Mouse (Mus musculus) left cerebral cortex, postnatal 14 days (tissue): Measurements from ENCODE around the gene Hmgcl. TPM values are rescaled to one million over a fixed set of nuclear protein-coding genes. Genes with fewer than 3 reads are reported as not detected.
"Not testable (repeated sequence)": the region's sequence is repeated elsewhere in the genome, so short reads cannot be mapped to it uniquely, and the experiment has no call there.

ENCODE experiments used
- DNase-seq, 2 experiments: peaks; one replicate each; pipeline ENCODE4 v3.0.0; 2021 to 2022; ENCODE audit warnings: low spot score in 2 of 2, mixed read lengths in 1 of 2
- intact Hi-C: fragments of 180-260 bp; cut with DNase I; formaldehyde crosslinking; loops from one replicate; pipeline ENCODE4 v1.15.1; 2025
- total RNA-seq, 2 experiments: library from RNA; stranded (reverse); gene quantifications; 2 replicates each; pipeline ENCODE4 v1.2.3; 2021

Gene Hmgcl
- total RNA-seq, 2 experiments from 2014 or later, result 28.3 to 30.9 TPM

- intact Hi-C loops, result no loop called here
- no peak for DNase-seq
Observed at GRCm38 (mm10) chr4:135925341-135925740, 20.9 kb upstream of the Hmgcl start.

DNA sequence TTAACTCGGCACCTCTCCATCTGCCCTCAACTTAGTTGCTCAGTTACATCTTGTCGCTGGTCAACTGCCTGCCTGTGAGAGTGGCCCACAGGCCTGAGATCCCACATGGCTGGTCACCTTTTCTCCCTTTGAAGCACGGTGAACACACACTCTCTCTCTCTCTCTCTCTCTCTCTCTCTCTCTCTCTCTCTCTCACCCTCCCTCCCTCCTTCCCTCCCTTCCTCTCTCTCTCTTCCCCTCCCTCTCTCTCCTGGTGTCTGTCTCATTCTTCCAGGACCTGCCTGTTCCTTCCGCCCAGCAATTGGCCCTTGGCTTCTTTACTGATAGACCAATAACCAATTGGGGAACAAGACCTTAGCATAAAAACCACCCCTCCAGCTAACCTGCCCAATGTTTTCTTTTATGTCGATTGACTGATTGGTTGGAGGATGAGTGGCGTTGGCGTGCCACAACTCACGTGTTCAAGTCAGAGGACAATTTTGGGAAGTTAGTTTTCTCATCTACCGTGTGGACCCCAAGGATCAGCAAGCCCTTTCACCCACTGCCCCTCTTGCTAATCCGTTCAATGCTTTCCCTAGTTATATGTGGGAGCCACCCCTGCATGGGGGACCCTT lies 19.9 kb upstream of the Hmgcl start:
- no peak for DNase-seq
- intact Hi-C loops, result no loop called here

DNA sequence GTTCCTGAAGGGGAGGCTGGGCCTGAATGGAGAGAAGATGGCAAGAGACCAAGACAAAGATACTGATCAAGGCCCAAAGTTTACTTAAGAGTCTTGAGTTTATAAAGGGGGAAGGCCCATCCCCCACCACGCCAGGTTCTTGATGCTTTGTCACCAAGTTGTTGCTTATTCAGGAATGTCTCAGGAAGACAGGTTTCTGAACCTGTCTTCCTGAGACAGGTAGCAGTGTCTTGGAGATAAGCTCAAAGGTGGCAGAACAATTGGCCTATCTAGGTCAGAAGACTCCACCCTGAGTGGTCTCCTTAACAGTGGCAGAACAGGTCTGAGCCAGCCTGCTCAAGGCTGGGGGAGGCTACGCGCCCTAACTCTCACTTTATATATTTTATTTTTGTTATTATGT lies 19.4 kb upstream of the Hmgcl start:
- intact Hi-C loops, result no loop called here
- DNase-seq, result no peak

DNA sequence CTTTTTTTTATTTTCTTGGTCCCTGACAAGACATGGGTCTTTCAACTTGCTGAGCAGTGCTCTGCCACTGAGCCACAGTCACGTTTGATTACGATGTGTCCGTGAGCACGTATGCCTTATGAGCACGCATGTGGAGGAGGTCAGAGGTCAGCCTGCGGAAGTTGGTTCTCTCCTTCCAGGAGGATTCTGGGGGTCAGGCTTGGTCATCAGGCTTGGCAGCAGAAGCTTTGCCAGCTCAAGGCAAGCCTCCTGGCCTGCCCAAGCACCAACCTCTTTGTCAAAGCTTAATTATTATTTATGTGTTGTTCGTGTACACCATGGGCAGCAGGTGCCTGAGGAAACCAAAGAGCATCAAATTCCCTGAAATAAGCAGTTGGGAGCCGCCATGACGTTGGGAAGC lies 17.9 kb upstream of the Hmgcl start:
- DNase-seq, result no peak
- intact Hi-C loops, result no loop called here

- no peak for DNase-seq
- intact Hi-C loops, result no loop called here
Observed at GRCm38 (mm10) chr4:135929405-135929804, 16.8 kb upstream of the Hmgcl start.

GRCm38 (mm10) chr4:135929828-135930227 lies 16.4 kb upstream of the Hmgcl start:
- intact Hi-C loops, result no loop called here
- DNase-seq, result no peak

- no peak for DNase-seq
- intact Hi-C loops, result no loop called here
Observed at GRCm38 (mm10) chr4:135930239-135930638, 16.0 kb upstream of the Hmgcl start.

- no peak for DNase-seq
- intact Hi-C loops, result no loop called here
Observed at GRCm38 (mm10) chr4:135931832-135932231, 14.4 kb upstream of the Hmgcl start.

- intact Hi-C loops, result no loop called here
- DNase-seq, result no peak
Observed at GRCm38 (mm10) chr4:135934708-135935500, 11.3 kb upstream of the Hmgcl start.

GRCm38 (mm10) chr4:135935502-135935901 lies 10.7 kb upstream of the Hmgcl start:
- intact Hi-C loops, result no loop called here
- DNase-seq, result no peak

DNA sequence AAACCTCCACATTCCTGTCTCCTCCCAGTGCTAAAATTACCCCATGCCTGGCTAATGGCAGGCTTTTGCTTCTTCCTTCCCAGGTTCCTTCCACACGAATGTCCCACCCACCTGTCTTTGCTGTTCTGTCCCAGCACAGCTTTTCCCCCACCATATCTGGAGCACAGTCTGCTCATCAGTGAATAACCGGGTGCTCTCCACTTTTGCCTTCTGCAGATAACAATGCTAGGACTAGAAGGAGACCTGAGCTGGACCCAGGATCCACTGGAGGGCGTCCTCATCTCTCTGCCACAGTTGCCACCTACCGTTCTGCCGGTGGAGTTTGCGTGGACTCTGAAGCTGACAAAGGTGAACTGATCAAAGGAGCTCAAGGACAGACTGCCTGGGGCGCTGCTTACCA lies 7.4 kb upstream of the Hmgcl start:
- intact Hi-C loops, result no loop called here
- no peak for DNase-seq

DNA sequence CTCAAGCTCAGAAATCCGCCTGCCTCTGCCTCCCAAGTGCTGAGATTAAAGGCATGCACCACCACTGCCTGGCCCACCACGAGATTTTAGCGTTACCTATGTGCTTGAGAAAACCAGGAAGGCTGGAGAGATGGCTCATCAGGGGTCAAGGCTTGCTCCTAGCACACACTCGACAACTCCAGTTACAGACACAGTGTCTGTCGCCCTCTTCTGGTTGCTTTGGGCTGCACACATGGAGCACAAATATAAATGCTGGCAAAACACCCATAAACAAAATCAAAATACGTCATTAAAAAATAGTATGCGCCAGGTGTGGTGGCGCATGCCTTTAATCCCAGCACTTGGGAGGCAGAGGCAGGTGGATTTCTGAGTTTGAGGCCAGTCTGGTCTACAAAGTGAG lies 5.2 kb upstream of the Hmgcl start:
- DNase-seq, intact Hi-C loops: not testable (repeated sequence)

- intact Hi-C loops, result no loop called here
- DNase-seq, result no peak
Observed at GRCm38 (mm10) chr4:135942193-135942592, 4.1 kb upstream of the Hmgcl start.

DNA sequence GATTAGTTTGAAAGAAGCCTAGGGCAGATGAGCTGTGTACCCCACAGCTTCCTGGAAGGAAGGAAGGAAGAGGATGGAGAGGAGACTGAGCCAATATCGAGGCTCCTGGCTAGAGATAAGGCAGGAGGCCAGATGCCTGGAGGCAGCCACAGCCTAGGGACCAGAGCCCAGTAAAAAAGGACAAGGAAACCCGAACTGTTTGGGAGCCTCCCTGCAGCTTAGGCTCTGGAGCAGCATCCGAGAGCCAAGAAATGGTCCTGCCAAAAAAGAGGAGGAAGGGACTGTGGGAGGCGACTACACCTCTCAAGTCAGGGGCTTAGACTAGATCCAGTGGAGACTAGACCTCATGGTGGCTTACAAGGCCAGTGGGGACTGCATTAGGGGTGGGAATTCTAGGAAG lies 2.9 kb upstream of the Hmgcl start:
- intact Hi-C loops, result no loop called here
- DNase-seq, result no peak

DNA sequence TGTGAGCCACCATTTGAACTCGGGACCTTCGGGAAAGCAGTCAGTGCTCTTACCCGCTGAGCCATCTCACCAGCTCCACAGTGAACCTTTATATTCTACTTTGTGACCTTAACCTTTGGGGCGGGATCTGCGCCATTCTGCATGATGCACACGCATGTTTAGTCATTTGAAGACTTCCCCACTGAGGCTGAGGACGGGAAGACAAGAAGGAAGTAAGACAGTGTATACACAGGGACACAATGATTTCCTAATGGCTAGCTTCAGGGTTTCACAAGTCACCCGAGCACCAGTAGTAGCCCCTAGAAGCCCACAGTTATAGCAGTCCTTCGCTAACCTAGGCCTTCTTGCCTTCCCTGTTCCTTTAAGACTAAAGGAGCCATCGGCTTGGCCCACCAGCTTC lies 542 bp upstream of the Hmgcl start:
- intact Hi-C loops, result no loop called here
- no peak for DNase-seq

- intact Hi-C loops, result no loop called here
- no peak for DNase-seq
Observed at GRCm38 (mm10) chr4:135946659-135947301, 532 bp downstream of the Hmgcl start.

- intact Hi-C loops, result no loop called here
- no peak for DNase-seq
Observed at GRCm38 (mm10) chr4:135948142-135948541, 1.9 kb downstream of the Hmgcl start.

- no peak for DNase-seq
- intact Hi-C loops, result no loop called here
Observed at GRCm38 (mm10) chr4:135949475-135949874, 3.2 kb downstream of the Hmgcl start.

DNA sequence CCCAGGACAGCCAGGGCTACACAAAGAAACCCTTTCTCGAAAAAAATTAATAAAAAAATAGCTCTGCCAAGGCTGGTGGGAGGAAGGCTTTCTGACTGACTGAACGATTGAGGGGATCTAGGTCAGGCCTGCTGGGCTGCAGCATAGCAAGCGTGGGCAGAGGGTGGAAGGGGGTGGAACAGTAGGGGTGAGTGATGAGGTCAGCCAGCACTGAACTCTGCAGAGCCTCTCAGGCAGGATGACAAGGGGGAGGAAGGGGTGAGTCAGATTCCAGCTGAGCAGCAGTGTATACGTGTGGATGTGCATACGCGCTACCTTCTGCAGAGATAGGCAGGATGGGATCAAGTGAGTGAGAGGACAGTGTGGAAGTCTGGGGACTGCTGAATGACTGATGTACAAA lies 3.7 kb downstream of the Hmgcl start:
- intact Hi-C loops, result no loop called here
- DNase-seq, result no peak

DNA sequence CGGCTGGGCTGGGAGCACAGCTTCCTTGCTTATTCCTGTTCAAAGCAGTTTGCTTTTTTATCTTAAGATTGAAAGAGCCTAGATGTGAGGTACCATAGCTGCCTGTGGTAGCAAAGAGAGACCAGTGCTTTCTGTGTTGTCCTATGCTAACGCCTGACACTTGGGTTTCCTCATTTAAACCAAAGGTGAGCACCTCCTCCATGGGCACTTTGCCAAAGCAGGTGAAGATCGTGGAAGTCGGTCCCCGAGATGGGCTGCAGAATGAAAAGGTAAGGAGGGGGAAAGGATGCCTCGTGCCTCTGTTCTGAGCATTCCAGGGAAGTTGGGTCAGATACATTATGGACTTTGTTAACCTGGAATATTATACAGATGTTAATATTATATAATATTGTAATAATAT lies 4.1 kb downstream of the Hmgcl start:
- intact Hi-C loops, result no loop called here

DNA sequence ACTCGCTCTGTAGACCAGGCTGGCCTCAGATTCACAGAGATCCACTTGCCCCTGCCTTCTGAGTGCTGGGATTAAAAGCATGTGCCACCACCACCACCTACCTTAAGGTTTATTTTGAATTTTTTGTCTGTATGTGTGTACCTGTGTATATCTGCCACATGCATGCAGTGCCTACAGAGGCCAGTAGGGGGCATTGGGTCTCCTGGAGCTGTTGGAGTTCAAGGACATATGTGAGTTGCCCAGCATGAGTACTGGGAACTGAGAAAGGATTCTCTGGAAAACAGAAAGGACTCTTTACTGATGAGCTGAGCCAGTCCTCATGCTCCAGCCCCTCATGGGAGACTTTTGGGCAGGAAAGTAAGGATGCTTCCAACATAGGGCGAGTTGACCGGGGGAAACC lies 5.3 kb downstream of the Hmgcl start:
- intact Hi-C loops, result no loop called here

More for the DNA sequence above, 4.1 kb downstream of the Hmgcl start:
- no peak for DNase-seq

More for the DNA sequence above, 5.3 kb downstream of the Hmgcl start:
- no peak for DNase-seq
